In genomic region chr11:46549721-46550120, GRCm38 (mm10) we compare ENCODE assay signal across 39 mouse cellular contexts. TPM values are rescaled to one million over a fixed set of nuclear protein-coding genes. Genes with fewer than 3 reads are reported as not detected.
"Had no signal": no experiment of that assay in that cellular context is flagged by ENCODE, and none has a peak within 500 bp of the region (broad histone marks: within the 10 kb centered on the region; RNA-seq: fewer than 3 reads in every experiment).

No protein-coding gene starts in this region.

- H3K4me1 ChIP-seq: embryonic facial prominence, embryonic 10.5 days; embryonic facial prominence, embryonic 12.5 days; embryonic facial prominence, embryonic 13.5 days; embryonic facial prominence, embryonic 15.5 days; forebrain, embryonic 10.5 days; forebrain, embryonic 12.5 days; forebrain, embryonic 13.5 days; forebrain, embryonic 15.5 days; heart, embryonic 10.5 days had no signal

- H3K4me3 ChIP-seq: embryonic facial prominence, embryonic 10.5 days; embryonic facial prominence, embryonic 12.5 days; embryonic facial prominence, embryonic 13.5 days; embryonic facial prominence, embryonic 15.5 days; erythroblast, embryonic 14.5 days; forebrain, embryonic 10.5 days; forebrain, embryonic 12.5 days; forebrain, embryonic 13.5 days; forebrain, embryonic 15.5 days; gastrocnemius, adult 2 months; heart, adult 2 months; heart, embryonic 10.5 days had no signal

- DNase-seq: cerebellum, adult 9-10 months; cerebellum, adult 9-11 months; cerebellum, postnatal 10 days; cerebellum, postnatal 14 days; cerebellum, postnatal 25 days; cerebellum, postnatal 36 days; embryo, embryonic 11 days; forebrain, postnatal 0 days; gastrocnemius, adult 2 months; gastrocnemius, postnatal 10 days; gastrocnemius, postnatal 14 days; gastrocnemius, postnatal 25 days; gastrocnemius, postnatal 36 days; heart, adult 18-20 months; heart, adult 2 months had no signal

- H3K27ac ChIP-seq: embryonic facial prominence, embryonic 10.5 days; embryonic facial prominence, embryonic 12.5 days; embryonic facial prominence, embryonic 13.5 days; embryonic facial prominence, embryonic 15.5 days; forebrain, embryonic 10.5 days; forebrain, embryonic 12.5 days; forebrain, embryonic 13.5 days; forebrain, embryonic 15.5 days; gastrocnemius, adult 2 months; heart, adult 2 months; heart, embryonic 10.5 days had no signal

- H3K9ac ChIP-seq: embryonic facial prominence, embryonic 12.5 days; embryonic facial prominence, embryonic 13.5 days; embryonic facial prominence, embryonic 15.5 days; forebrain, embryonic 12.5 days; forebrain, embryonic 13.5 days; forebrain, embryonic 15.5 days; forebrain, postnatal 0 days had no signal

- H3K36me3 ChIP-seq: embryonic facial prominence, embryonic 10.5 days; embryonic facial prominence, embryonic 12.5 days; embryonic facial prominence, embryonic 13.5 days; embryonic facial prominence, embryonic 15.5 days; forebrain, embryonic 10.5 days; forebrain, embryonic 12.5 days; forebrain, embryonic 15.5 days; heart, embryonic 10.5 days had no signal

- H3K4me2 ChIP-seq: embryonic facial prominence, embryonic 12.5 days; embryonic facial prominence, embryonic 13.5 days; embryonic facial prominence, embryonic 15.5 days; forebrain, embryonic 12.5 days; forebrain, embryonic 13.5 days; forebrain, embryonic 15.5 days had no signal

- H3K9me3 ChIP-seq: embryonic facial prominence, embryonic 10.5 days; embryonic facial prominence, embryonic 12.5 days; embryonic facial prominence, embryonic 13.5 days; embryonic facial prominence, embryonic 15.5 days; forebrain, embryonic 10.5 days; forebrain, embryonic 12.5 days; forebrain, embryonic 13.5 days; forebrain, embryonic 15.5 days; heart, embryonic 10.5 days had no signal

- ATAC-seq: forebrain, embryonic 13.5 days; forebrain, embryonic 14.5 days; forebrain, embryonic 15.5 days; forebrain, embryonic 16.5 days had no signal

- H3K27me3 ChIP-seq: embryonic facial prominence, embryonic 12.5 days; embryonic facial prominence, embryonic 13.5 days; embryonic facial prominence, embryonic 15.5 days; forebrain, embryonic 12.5 days; forebrain, embryonic 13.5 days; forebrain, embryonic 15.5 days had no signal

RNA-seq across cellular contexts. Expression of gene BC053393, which starts 21.6 kb away (rescaled TPM):
- total RNA-seq: common myeloid progenitor, adult 5-6 weeks; forebrain, postnatal 0 days; gastrocnemius, adult 18-20 months; gastrocnemius, adult 2 months; gastrocnemius, adult 8-10 months; gastrocnemius, postnatal 10 days; gastrocnemius, postnatal 14 days; gastrocnemius, postnatal 25 days; gastrocnemius, postnatal 36 days; gastrocnemius, postnatal 4 days; granulocyte monocyte progenitor cell, adult 5-6 weeks; heart, adult 18-20 months; heart, adult 2 months had no signal
- polyA plus RNA-seq: cortical plate, adult 2 months; embryonic facial prominence, embryonic 10.5 days; embryonic facial prominence, embryonic 11.5 days; embryonic facial prominence, embryonic 12.5 days; embryonic facial prominence, embryonic 13.5 days; embryonic facial prominence, embryonic 14.5 days; embryonic facial prominence, embryonic 15.5 days; erythroblast, embryonic 14.5 days; forebrain, embryonic 10.5 days; forebrain, embryonic 11.5 days; forebrain, embryonic 12.5 days; forebrain, embryonic 13.5 days; forebrain, embryonic 14.5 days; forebrain, embryonic 15.5 days; forebrain, embryonic 16.5 days; gonadal fat pad, adult 2 months; heart, adult 2 months had no signal

RNA-seq across cellular contexts. Expression of gene Gm12169, which starts 25.7 kb away (rescaled TPM):
- total RNA-seq: common myeloid progenitor, adult 5-6 weeks; forebrain, postnatal 0 days; gastrocnemius, adult 18-20 months; gastrocnemius, adult 2 months; gastrocnemius, adult 8-10 months; gastrocnemius, postnatal 10 days; gastrocnemius, postnatal 14 days; gastrocnemius, postnatal 25 days; gastrocnemius, postnatal 36 days; gastrocnemius, postnatal 4 days; granulocyte monocyte progenitor cell, adult 5-6 weeks; heart, adult 18-20 months; heart, adult 2 months; heart, adult 8-10 months had no signal
- polyA plus RNA-seq: cortical plate, adult 2 months; embryonic facial prominence, embryonic 10.5 days; embryonic facial prominence, embryonic 11.5 days; embryonic facial prominence, embryonic 12.5 days; embryonic facial prominence, embryonic 13.5 days; embryonic facial prominence, embryonic 14.5 days; embryonic facial prominence, embryonic 15.5 days; erythroblast, embryonic 14.5 days; forebrain, embryonic 10.5 days; forebrain, embryonic 11.5 days; forebrain, embryonic 12.5 days; forebrain, embryonic 13.5 days; forebrain, embryonic 14.5 days; forebrain, embryonic 15.5 days; forebrain, embryonic 16.5 days; forebrain, postnatal 0 days; frontal cortex, adult 2 months; gonadal fat pad, adult 2 months; heart, adult 2 months; heart, embryonic 10.5 days had no signal
